Mouse (Mus musculus): ENCODE results near the gene Haao.

Gene Haao

DNA sequence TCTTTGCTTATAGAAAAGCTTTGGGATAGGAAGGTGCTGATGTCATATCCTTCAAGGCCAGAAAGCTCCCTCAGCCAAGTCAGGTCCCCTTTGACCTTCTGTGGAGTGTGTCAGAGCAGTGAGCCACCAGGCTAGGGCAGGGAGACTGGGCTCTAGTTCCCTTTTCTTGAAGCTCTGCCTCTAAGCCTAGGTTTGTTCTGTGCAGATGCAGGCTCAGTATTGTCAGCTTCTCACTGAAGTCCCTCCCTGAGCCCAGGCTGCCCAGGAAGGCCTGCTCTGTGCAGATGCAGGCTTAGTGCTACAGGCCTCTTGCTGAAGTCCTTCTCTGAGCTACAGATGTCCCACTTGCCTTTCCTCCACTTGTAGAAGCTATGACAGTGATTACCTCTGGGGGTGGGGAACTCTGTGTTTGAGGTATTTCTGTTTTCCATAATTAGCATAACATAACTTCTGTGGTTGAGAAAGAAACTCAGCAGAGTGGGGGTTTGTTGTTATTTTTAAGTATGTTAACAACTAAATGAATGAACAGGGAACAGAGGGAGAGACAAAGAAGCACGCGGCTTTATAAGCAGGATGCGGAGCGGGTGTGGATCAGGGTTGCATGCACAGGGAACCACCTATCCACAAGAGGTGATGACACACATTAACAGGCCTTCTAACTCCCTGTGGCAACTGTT is 17.0 kb downstream of the Haao start:
- no peak for DNase-seq

DNA sequence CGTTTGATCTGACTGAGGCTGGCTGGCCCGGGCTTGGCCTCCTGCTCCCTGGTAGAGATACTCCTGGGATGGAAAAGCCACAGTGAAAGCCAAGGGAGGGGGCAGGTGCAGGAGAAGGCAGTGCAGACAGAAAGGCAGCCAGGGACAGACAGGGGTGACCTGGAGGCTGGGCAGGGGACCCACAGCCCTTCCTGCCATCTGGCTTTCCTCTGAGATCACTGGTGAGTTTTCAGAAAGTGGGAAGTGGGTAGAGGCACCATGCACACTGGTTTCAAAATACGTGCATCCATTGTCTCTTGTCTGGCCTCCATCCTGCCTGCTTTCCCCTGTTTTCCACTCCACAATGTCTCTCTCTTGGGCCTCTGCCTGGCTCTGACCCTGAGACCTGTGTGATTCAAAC is 18.4 kb downstream of the Haao start:
- DNase-seq, result no peak

DNA sequence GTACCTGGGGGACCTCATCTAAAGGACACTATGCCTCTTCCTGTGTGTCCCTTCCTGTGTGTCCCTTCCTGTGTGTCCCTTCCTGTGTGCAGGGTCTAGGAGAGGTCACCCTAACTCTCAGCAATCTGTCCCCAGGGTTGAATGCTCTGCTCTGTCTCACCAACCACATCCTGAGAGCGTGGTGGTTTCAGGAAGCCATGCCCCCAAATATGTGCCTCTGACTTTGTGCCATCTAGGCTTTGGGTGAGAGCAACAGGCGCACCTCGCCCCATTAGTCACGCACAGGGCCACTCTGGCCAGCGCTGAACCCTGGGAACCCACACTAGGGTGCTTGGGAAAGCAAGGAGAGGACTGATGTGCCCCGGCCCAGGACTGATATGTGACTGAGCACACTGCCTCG is 23.9 kb downstream of the Haao start:
- DNase-seq, result no peak

GRCm38 (mm10) chr17:83821876-83822275 is 25.9 kb downstream of the Haao start:
- no peak for DNase-seq

DNA sequence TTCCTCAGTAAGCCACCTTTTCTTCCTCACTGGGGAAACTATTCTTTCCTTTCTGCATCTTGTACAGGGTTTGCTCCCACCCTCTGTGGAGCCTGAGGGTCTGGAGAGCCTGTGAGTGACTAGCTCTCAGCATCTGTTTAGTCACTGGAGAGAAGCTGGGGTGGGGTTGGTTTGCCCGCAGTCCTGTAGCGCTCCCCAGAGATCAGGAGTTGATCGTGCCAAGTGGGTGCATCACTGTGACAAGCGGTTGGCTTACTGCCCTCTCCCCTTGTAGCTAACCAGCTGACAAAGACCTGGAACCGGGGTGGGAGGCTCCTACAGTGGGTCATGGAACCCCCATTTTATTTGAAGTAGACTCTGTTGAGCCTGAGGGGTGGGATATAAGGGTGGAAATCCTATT is 27.1 kb downstream of the Haao start:
- no peak for DNase-seq

- DNase-seq, result no peak
Measured at GRCm38 (mm10) chr17:83819503-83819902, 28.3 kb downstream of the Haao start.

- DNase-seq, result no peak
Measured at GRCm38 (mm10) chr17:83816996-83817395, 30.8 kb downstream of the Haao start.

- no peak for DNase-seq
Measured at GRCm38 (mm10) chr17:83813050-83813449, 34.7 kb downstream of the Haao start.

- peak; percentile 78 for DNase-seq
Measured at GRCm38 (mm10) chr17:83812200-83812944, 35.4 kb downstream of the Haao start.

DNA sequence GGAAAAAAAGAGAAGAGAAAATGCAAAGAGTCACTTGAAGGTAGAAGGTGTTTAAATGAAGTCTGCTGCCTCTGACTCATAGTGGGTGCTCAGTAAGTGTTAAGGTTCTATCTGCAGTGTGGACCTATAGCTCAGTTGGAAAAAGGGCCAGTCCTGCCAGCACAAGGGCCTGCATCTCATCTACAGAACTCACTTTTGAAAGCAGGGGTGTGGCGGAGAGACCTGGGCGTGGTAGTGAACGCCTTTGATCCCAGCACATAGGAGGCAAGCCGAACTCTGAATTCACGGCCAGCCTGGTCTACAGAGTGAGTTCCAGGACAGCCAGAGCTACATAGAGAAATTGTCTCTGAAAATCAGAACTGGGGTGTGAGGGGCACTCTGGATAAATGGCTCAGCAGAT is 37.5 kb downstream of the Haao start:
- DNase-seq, result no peak

DNA sequence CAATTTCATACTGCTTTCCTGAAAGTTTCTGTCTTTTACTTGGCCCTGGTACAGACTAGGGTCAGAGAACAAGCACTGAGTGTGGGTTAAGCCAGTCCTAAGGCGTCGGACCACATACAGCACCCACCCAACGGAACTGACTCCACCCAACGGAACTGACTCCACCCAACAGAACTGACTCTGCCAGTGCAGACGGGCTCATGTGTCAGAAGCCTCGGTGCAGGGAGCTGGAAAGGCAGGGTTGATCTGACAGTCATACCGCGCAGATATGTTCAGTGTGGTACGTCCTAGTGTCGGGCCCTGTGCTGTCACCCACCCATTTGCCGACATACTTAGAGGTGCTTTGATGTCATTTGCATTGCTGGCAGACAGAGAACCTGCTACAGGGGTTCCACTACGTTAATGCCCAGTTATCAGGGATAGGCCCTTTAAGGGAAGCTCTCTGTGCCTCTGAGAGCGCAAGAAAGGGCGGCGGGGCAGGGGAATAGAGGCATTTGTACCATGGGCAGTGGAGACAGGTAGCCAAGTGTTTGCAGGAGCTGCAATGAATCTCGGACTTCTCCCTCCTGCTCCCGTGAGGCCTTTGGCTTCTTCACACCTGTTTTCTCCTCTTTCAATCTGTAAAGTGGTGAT is 38.5 kb downstream of the Haao start:
- DNase-seq, result no peak

DNA sequence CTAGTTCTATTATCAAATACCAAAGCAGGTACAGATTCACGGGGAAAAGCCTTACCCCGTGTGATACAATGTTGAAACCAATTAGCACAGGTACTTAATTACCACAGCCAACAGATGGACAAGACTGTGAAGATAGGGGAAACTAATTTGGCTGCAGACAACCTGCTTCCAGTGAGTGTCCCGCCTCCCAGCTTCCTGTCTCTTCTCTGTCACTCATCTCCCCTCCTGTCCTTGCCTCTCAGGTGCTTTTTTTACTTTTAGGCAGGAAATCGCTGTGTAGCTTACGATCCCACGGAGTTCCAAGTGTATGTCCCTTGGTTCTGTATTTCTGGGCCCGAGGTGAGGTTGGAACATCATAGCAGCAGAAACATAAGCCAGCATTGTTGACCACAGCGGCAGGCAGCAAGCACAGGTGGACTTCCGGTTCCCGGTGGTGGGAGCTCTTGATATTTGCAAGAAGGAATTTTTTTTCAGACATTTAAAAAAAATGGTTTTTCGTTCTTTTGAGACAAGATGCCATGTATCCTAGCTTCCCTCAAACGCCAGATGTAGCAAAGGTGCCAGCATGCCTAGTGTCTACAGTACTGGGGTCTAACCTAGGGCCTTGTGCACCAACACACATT is 39.2 kb downstream of the Haao start:
- DNase-seq, result no peak

GRCm38 (mm10) chr17:83807778-83808398 is 39.9 kb downstream of the Haao start:
- peak; percentile 72 for DNase-seq

- DNase-seq, result no peak
Measured at GRCm38 (mm10) chr17:83807345-83807744, 40.4 kb downstream of the Haao start.

GRCm38 (mm10) chr17:83805078-83805477 is 42.7 kb downstream of the Haao start:
- no peak for DNase-seq

GRCm38 (mm10) chr17:83803987-83804386 is 43.8 kb downstream of the Haao start:
- DNase-seq, result no peak

- DNase-seq, result no peak
Measured at GRCm38 (mm10) chr17:83799506-83800050, 48.2 kb downstream of the Haao start.

DNA sequence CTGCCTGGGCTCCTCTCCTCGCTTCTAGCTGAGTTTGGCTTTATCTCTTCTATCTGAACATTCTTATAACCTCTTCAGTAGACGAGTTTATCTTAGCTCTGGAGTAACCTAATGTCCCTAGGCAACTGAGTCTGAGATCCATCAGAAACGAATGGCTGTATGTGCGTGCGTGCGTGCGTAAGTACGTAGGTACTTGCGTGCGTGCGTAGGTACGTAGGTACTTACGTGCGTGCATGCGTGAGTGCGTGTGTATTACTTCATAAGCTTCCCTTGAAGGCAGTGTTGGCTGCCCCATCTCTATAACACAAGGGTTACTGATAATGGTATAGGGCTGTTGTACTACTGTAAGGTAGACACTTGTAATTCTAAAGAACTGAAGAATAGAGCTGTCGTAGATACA is 52.6 kb downstream of the Haao start:
- DNase-seq, result no peak

GRCm38 (mm10) chr17:83792388-83792787 is 55.4 kb downstream of the Haao start:
- no peak for DNase-seq

DNA sequence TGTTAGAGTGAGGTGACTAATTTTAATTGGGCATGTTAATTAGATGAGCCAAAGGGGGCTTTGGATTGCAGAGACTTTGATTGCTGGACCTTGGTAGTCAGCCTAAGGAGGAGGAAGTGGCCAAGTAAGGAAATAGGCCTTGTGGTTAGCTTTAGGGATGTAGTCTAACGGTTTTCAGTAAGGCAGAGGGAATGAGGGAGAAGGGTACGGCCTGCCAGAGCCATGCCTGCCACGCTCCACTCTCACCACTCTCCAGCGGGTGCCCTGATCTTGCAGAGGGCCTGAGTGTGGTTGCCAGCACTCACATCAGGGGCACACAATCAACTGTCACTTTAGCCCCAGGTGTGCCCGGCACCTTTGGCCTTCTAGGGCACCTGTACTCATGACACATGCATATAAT is 57.6 kb downstream of the Haao start:
- DNase-seq, result no peak

- no peak for DNase-seq
Measured at GRCm38 (mm10) chr17:83786418-83786817, 61.3 kb downstream of the Haao start.

DNA sequence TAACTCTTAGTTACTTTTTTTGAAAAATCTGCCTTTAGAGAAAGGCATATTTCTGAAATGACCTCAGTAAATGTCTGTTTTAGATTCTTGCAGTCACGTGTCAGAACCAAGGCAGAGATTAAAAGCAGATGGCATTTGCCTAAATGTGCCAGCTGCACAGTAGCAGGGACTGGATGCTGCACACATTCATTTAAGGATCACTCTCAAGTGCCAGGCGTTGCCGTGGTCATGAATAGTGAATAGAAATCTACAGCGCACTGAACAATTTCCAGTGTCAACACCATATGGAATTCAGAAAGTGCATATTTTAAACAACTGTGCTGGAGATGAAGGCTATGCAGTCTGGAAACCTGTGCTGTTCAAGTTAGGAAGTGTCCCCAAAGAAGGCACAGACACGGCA is 65.0 kb downstream of the Haao start:
- peak; percentile 19 for DNase-seq
